Mouse (Mus musculus) CD4-positive, CD25-positive, alpha-beta regulatory T cell, adult 9 weeks (primary cell): ENCODE data around the gene Ankrd34c. TPM values are rescaled to one million over a fixed set of nuclear protein-coding genes. Genes with fewer than 3 reads are reported as not detected.

Experiments used
- polyA plus RNA-seq: library from polyadenylated mRNA; unstranded; fragments of 100-300 nt; shearing (Covaris generic); gene quantifications from one replicate; pipeline ENCODE4 v1.2.1, GENCODE M21; 2017

Ankrd34c gene
- not detected for polyA plus RNA-seq

GRCm38 (mm10) chr9:89738295-89738694 lies at the start of gene Ankrd34c:
Gene Ankrd34c (minus strand): TSS chr9:89738475.

GRCm38 (mm10) chr9:89704265-89705196 lies 33.7 kb downstream of the Ankrd34c start, which contains the start of gene Tmed3:
Gene Tmed3 (minus strand): TSS chr9:89705068.

Other genes starting within 250 kb of the Ankrd34c start
- gene Minar1, start 115.3 kb downstream of the Ankrd34c start, polyA plus RNA-seq, result not detected
- 52.1 TPM for gene Tmed3, start 33.4 kb downstream of the Ankrd34c start, polyA plus RNA-seq
- gene Rasgrf1, start 171.4 kb upstream of the Ankrd34c start, polyA plus RNA-seq, result not detected